Mouse (Mus musculus): Measurements from ENCODE around the gene Gm5475.
A peak's percentile ranks its signal among the peaks of the same experiment; 100 is the strongest.

Gm5475 gene

DNA sequence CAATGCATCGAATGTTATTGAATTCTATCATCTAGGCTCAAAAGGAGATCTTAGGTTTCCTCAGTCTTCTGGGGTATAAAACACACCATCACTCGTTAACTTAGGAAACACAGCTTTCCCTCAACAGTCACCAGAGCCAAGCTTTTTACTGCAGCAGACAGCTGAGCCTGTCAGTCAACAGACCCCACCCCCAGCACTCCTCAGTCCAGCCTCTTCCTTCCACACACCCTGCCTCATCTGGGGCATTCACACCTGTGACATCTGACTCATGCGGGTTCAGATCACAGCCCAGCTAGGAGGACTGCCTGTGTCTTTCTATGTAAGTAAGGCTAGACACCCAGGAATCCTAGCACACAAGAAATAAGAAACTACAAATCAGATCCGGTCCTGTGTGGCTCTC is 7.9 kb upstream of the Gm5475 start:
- no peak for DNase-seq (ENCODE audit: low spot score)

DNA sequence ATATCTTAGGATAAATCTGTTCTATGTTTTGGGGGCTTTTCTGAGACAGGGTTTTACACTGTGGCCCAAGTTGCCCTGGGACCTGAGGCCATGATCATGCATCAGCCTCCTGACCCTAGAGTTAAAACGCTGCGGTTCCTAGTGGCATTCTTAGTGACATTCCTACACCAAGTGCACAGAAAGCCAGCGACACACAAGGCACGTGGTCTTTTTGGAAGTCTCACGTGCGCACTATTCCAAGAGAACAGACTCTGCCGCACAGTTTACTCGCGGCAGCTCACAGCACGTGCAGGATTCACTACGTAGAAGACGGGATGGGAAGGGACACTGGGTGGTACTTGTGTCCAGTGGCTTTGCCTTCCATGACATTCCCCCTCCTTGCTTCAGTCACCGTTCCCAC is 7.0 kb upstream of the Gm5475 start:
- DNase-seq (ENCODE audit: low spot score) = no peak

DNA sequence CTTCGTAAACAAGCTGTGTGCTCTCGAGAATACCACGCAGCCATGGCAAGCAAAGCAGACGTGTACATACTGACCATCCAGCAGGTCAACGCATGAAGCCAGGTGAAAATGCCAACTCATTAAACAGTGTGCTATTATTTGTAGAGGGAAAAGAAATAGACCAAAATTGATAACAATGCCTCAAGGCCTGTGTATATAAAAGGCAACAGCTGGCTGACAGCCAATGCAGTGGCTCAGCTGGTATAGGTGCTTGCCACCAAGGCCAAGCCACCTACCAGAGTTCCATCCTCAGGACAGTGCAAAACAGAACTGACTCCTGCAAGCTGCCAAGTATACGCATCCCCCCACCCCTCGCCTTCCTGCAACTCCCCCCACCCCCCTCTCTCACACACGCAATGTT is 6.3 kb upstream of the Gm5475 start:
- no peak for DNase-seq (ENCODE audit: low spot score)

DNA sequence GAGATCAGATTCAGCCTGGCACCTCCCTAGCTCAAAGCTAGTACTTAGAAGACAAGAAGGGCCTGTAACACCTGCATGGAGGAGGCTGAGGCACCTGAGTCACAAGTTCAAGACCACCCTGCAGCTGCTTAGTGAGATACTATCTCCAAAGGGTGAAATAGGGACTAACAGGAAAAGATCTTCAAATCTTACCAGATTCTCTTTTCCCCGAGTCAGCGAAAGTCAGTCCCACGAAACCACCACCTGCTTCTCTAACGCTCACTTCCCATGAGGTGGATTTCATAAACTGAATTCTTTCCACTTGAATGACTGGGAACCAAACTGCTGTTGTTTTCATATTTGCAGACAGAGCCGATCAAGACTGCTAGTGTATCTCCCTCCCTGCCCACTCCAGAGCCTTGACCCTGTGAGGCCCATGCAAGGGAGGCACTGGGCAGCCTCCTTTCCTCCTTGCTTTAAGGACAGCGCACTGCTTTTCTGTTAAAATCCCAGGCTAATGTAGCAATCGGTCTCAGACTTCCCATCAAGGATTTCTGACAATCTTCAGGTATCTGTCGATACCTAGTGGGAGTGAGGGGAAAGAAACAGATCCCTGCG is 4.0 kb upstream of the Gm5475 start:
- DNase-seq (ENCODE audit: low spot score) = no peak

GRCm38 (mm10) chr15:100419311-100419710 is 2.6 kb upstream of the Gm5475 start:
- no peak for DNase-seq (ENCODE audit: low spot score)

- DNase-seq (ENCODE audit: low spot score) = no peak
Measured at GRCm38 (mm10) chr15:100419901-100420745, 1.8 kb upstream of the Gm5475 start.

GRCm38 (mm10) chr15:100421059-100421757 is 739 bp upstream of the Gm5475 start:
- no peak for DNase-seq (ENCODE audit: low spot score)

DNA sequence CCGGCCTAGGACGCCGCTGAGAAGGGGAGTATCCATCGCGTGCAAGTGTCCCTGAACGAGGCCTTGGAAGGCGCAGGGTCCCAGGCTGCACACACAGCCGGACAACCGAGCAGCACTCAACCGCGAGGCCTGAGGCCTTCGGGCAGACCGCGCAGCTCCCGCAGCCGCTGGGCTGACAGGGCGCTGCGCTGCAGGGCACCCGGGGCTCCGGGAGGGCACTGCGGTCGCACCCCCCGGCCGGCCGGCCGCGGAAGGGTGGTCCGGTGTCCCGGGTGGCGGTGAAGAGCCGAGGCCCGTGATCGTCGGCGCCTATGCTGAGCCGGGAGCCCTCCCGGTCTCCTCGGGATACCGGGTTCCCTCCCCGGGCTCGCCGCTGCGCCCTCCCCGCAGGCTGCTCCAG is 529 bp downstream of the Gm5475 start:
- DNase-seq (ENCODE audit: low spot score) = no peak

DNA sequence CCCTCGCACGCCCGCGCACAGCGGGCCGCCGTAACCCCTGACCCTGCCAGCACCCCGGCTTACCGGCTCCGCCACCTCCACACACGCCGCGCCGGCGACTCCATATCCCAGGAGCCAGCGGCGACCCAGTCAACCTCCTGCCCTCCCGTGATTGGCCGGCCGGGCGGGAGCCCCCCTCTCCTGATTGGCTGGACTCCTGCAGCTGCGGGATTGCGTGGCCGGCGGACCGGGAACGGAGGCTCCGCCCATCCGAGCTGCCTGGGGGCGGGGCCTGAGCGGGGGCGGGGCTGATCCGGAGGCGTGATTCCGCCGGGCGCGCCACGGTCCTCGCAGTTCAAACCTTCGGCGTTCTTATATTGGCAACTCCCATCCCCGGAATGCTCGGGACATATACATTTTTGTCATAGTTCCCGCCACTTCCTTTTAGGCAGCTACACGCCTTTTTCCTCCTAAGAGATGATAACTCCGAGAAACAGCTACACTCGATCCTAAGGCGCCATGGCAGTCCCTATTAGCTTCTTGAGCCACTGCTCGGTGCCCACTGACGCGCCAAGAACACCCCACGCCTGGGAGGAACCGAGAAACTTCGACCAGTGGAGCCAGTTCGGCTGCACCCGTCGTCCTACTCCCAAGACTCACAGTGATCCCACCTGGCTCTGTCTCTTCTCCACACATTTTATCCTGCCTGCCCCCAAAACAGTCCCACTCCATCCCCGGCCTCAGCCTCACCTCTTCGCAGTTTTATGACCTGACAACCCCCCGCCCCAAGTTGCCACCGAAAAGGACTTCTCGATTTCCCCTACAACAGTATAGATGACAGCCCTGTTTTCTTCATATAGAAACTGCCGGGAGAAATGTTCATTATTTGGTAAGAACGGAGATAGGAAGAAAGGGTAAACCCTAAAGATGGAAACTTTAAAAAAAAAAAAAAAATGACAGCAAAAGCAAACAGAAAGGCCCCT is 1.2 kb downstream of the Gm5475 start:
- DNase-seq (ENCODE audit: low spot score) = peak; percentile 95

GRCm38 (mm10) chr15:100423916-100424315 is 2.0 kb downstream of the Gm5475 start:
- no peak for DNase-seq (ENCODE audit: low spot score)

GRCm38 (mm10) chr15:100424396-100425122 is 2.6 kb downstream of the Gm5475 start, which contains the start of gene Slc11a2:
Gene Slc11a2, minus strand, starts transcription at chr15:100425072.
- no peak for DNase-seq (ENCODE audit: low spot score)

DNA sequence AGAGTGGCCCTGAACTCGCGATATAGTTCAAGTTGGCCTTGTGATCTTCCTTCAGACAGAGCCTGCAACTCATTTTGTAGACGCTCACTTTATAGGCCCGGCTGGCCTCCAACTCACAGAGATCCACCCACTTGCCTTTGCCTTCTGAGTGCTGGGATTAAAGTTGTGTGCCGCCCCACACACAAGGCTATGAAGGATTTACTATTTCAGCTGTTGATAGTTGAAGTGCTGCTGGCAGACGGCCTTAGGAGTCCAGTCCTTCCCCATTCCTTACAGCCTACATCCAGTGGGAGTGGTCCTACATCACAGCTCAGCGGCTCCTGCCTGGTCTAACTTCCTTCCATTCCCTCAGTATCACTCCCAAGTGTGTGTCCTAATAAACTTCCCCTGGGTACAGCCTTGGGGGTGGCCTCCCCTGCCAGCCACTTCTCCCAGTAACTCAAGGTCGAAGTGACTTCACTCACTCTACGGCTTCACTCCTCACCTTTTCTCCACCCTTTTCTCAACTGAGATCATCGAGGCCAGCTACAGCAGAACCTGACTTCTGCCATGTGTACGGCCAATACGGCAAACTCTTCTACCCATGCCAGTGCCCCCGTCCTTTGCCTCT is 6.5 kb downstream of the Gm5475 start:
- no peak for DNase-seq (ENCODE audit: low spot score)

DNA sequence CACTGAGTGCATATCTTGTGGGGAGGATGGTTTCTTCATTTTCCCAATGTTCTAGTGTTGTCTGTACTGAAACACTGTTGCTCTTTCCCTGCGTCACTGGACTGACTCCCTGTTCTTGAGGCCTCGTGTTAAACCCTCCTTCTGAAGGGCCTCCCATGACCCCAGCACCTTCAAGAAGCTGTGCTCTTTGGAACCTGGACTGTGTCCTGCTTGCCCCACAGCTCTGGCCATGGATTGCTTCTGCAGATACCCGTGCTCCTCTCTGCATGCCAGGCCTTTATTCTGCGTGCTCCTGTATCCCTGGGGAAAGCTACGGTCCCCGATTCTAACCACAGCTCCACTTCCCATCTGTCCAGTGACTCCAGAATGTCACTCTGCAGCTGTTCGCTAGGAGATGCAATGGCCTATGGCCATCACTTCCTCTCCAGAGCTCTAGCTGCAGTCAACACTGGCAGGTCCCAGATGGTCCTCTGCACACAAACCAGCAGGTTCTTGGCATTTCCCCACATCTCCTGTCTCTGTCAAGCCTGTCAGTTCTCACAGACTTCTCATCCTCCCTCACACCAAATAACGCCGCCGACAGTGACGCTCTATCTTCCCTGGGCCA is 8.1 kb downstream of the Gm5475 start:
- DNase-seq (ENCODE audit: low spot score) = no peak

GRCm38 (mm10) chr15:100433234-100433633 is 11.3 kb downstream of the Gm5475 start:
- no peak for DNase-seq (ENCODE audit: low spot score)

DNA sequence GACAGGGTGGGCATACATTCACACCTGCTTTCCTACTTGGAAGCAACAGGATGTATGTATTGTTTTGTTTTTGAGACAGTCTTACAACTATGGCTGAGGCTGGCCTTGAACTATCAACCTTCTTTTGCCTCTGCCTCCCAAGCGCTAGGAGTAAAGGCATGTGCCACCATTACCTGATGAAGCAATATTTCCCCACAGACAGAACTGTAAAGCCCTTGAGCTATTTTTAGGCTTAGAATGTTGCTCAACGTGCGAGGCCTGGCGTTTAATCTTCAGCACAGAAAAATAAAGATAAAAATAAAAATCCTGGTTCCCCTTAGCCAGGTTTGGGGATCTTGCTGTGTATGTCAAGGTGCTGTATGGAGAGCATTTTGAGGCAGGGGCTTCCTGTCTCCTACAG is 14.2 kb downstream of the Gm5475 start:
- DNase-seq (ENCODE audit: low spot score) = no peak

DNA sequence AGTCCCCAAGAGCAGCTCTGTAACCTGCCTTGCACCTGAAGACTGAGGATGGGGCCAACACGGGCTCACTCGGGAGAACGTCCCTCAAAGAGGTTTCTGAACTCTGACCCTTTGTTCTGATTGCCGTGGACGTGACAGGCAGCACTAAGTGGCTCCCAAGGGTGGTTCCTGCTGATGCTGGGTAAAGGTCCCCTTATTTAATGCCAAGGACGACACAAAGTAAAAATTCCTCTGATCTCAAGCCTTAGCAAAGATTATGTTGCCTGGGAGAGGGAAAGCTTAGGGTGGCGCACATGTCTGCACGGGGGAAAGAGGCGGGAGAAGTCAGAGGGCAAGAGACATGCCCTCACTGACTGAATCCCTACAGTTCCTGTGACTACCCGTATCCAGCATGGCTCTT is 14.6 kb downstream of the Gm5475 start:
- no peak for DNase-seq (ENCODE audit: low spot score)

DNA sequence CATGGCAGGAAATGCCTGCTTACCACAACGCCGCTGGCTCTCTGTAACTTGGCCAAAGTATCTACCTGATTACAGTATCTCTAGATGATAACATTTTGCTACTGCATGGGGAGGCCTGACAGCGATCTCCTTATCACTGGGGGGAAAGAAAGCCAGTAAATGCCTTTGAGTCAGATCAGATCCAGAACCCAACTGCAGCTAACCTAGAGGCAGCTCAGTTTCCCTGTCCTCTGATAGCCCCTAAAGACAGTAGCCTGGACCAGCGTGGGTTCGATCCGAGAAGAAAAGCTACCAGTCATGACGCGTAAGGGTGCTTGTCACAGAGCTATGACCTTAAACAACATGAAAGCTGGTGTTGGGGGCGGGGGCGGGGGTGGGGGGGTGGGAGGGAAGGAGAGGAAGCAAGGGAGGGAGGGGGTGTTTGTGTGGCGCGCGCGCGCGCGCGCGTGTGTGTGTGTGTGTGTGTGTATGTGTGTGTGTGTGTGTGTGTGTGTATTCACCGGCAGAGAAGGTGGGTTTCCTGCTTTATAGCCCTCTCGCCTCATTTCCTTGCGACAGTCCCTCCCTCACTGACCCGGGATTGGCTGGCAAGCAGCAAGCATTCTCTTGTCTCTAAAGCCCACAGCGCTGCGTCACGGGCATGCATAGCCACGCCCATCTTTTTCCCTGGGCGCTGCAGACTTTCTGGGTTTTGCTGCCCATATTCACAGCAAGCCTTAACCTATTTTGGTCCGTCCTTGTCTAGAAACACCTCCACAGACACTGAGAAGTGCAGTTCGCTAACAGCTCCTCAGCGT is 21.4 kb downstream of the Gm5475 start:
- peak; percentile 57 for DNase-seq (ENCODE audit: low spot score)

DNA sequence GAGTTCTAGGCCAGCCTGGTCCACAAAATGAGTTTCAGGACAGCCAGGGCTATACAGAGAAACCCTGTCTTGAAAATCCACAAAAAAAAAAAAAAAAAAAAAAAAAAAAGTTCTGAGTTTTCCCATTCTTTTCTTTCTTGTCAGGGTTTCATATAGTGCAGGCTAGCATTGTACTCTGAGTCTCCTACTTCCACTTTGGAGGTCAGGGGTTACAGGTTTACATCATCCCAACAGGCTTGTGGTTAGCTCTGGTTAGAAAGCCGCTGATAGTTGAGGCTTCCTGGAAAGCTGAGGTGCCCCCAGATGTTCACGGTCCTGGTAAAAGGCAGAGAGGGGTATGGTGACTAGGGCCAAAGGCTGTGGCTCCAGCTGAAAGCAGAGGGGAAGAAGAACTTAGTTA is 24.9 kb downstream of the Gm5475 start:
- no peak for DNase-seq (ENCODE audit: low spot score)

DNA sequence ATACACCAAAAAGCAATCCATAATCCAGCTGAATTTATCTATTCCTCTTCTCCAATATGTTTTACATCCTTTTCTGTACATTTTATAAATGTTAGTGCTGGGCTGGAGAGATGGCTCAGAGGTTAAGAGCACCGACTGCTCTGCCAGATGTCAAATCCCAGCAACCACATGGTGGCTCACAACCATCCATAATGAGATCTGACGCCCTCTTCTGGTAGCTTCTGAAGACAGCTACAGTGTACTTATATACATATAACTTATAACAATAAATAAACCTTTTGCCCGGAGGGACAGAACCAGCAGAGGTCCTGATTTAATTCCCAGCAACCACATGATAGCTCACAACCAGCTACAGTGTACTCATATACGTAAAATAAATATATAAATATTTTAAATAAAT is 26.6 kb downstream of the Gm5475 start:
- no peak for DNase-seq (ENCODE audit: low spot score)

- DNase-seq (ENCODE audit: low spot score) = no peak
Measured at GRCm38 (mm10) chr15:100449495-100449894, 27.5 kb downstream of the Gm5475 start.
